Mouse (Mus musculus) adrenal gland (tissue): Measurements from ENCODE around the gene Adamtsl2.

Experiments
- intact Hi-C: fragments of 180-260 bp; cut with DNase I; formaldehyde crosslinking; loops from one replicate; pipeline ENCODE4 v1.15.1; 2025
- long read RNA-seq, 2 experiments: library from polyadenylated mRNA; unstranded; transcript quantifications; one replicate each; pipeline ENCODE4 v2.0.0; 2020; ENCODE audit warnings: borderline replicate concordance in 1 of 2; ENCODE audit not compliant: insufficient replicate concordance in 1 of 2

Gene Adamtsl2
- long read RNA-seq, experiment 1, partial matches to known transcripts: 1 of 3 reads
- long read RNA-seq, experiment 1, other reads (novel, unspliced or antisense): 0 of 3 reads
- long read RNA-seq, experiment 2, full-length matches to known transcripts: 2 of 4 reads
- long read RNA-seq, experiment 2, partial matches to known transcripts: 2 of 4 reads
- long read RNA-seq, experiment 2, other reads (novel, unspliced or antisense): 0 of 4 reads

DNA sequence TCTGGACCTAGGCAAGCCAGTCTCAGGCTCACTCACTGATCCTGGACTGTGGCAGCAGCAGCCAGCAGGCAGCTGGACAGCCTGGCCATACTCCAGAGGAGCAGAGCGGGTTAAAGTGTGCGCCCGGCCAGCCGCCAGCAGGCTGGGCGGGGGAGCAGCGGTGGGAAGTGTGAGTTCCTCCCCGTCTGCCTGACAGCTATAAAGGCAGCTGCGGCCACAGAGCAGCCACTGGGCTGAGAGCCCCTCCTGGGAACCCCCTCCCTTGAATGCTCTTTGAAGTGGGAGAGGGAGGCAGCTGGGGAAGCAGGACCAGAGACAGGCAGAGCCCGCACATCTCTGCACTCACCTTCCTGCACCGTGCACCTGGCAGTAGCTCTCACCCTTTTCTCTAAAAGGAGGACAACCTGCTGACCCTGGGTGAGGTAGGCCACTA, at the start of gene Adamtsl2:
Adamtsl2 (plus strand) TSS at position 228 of the 433 bp plus-strand sequence.
- intact Hi-C loops: no loop called here

DNA sequence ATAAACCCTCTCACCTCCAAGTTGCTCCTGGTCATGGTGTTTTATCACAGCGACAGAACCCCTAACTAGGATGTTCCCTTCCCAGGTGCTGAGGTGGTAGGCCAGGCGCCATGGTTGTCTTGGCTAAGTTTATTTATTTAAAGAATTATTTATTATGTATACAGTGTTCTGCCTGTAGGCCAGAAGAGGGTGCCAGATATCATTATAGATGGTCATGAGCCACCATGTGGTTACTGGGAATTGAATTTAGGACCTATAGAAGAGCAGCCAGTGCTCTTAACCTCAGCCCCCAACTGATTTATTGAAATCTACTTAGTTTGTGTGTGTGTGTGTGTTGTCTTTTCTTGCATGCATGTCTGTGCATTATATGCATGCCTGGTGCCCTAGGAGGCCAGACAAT, 46.8 kb upstream of the Adamtsl2 start:
- intact Hi-C loops: no loop called here

DNA sequence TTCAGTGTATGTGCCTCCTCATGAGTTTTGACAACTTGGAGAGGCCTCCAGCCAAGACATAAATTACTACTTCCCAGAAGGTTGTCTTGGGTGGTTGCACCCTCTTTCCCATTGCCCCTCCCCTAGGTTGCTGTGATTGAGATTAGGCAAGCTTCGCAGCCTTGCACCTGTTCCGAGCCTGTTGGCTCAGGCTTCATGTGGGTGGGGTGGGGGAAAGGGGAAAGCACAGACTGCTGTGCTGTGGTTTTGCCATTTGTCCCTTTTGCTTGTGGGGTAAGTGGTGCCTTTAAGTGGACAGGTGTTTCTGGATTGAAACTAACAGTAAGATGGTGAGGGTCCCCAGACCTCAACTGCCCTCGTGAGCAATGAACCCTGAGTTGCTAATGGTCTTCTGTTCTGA, 43.2 kb upstream of the Adamtsl2 start:
- intact Hi-C loops: loop anchor here (5.0 kb wide), 2 partner anchors 104 to 389 kb away; partner anchors contain the start of genes Stkld1 and Surf4

DNA sequence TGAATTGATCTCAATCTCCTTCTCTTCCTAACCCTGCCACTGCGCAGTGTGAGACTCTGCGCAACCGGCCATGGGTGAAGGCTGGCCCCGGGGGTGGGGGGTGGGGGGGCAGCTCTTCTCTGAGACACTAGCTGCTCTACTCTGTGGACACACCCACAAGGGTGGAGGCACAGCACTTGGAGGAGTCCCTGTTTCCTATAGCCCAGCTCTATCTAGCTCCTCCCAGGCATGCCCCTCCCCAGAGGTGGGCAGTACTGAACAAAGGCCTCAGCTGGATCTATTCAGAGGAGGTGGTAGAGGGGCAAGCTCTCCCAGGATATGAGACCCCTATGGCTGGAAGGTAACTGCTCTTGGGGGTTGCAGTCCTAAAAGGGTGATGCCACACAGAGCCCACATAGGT, 42.2 kb upstream of the Adamtsl2 start:
- intact Hi-C loops: loop anchor here (5.0 kb wide), 2 partner anchors 105 to 390 kb away; partner anchors contain the start of genes Stkld1 and Surf4

DNA sequence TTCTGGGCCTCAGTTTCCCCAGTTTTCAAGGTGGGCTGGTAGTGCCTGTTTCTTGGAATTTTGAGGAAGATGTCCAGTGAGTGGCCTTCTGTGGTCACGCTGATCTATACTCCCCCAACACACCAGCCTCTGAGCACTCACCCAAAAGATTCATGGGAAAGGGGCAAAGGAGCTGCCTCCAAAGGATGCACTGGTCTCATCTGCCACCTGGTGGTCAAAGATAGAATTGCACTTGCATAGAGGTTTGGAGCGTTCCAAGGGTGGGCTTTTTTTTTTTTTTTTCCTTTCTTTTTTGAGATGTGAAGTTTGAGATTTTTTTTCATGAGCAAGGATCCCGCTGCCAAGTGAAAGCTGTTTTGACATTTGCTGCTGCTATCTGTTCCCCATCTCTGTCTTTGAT, 40.6 kb upstream of the Adamtsl2 start:
- intact Hi-C loops: loop anchor here (1.0 to 5.0 kb wide), 4 partner anchors 22 to 391 kb away; partner anchors contain the start of genes Stkld1 and Surf4

DNA sequence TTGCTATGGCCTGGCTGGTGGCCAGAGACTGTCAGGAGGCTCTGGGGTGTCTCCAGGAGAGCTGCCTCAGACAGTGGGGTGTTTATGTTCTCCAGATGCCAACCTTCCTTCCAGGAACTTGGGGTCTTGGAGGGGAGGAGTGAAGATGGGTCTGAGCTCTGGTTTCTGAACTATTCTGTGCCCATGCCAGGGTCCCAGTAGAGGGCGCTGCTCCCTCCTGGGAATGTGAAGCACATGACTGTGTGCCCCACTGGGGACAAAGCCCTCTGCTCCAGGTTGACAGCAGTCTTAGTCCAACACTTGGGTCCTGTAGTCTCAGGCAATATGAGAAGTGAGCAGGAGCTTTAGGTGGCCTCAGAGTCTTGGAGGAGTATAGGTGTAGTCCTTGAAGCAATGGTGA, 39.9 kb upstream of the Adamtsl2 start:
- intact Hi-C loops: loop anchor here (2.0 to 5.0 kb wide), 3 partner anchors 22 to 392 kb away; partner anchors contain the start of genes Stkld1 and Surf4

DNA sequence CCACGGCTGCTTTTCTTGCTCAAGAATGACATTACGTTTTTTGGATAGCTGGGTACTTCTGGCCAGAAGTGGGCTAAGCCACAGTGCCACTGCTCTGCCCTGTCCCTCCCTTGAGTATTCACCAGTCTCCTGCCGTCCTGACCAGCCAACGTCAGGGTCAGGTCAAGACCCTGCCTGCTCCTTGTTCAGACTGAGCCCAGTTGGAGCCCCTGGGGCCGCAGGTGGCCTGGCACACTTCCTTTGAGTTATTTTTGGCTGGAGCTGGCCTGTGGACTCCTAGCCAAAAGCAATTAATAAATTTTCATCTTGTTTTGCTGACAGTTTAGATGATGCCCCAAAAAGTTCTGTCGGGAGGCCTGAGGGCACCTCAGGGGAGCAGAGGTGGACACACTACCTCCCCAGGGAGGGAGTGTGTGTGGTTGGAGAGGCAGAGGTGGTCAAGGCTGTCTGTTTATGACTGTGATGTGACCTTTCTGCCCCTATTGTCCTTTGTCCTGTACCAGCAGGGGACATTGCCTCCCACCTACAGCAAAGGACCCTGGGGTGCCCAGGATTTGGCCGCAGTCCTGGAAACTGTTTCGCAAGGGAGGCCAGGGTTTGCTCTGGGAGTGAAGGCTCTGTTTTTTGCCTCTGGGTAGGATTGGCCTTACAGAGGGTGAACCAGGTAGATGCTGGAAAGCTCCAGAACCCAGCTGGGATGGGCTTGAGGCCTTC, 36.9 kb upstream of the Adamtsl2 start:
- intact Hi-C loops: loop anchor here (5.0 kb wide), 1 partner anchor 85 kb away; no protein-coding TSS in a partner anchor

DNA sequence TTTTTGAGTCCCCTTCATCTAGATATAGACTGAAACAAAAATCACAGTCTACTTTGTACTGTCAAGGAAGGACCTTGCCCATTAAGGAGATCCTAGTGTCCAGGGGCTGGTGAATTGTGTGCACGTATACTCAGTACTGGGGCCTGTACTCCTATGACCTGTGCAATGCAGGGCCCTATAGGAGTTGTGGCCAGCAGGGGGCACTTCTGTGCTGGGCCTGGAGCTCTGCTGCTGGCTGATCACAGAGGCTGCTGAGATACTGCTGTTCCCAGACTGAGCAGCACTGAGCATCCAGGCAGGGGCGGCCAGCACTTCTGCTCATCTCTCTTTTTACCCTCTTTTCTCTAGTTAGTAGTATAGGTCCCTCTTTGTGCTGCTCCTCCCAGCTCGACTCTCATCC, 35.7 kb upstream of the Adamtsl2 start:
- intact Hi-C loops: loop anchor here (1.0 to 5.0 kb wide), 2 partner anchors 84 to 194 kb away; no protein-coding TSS in a partner anchor

DNA sequence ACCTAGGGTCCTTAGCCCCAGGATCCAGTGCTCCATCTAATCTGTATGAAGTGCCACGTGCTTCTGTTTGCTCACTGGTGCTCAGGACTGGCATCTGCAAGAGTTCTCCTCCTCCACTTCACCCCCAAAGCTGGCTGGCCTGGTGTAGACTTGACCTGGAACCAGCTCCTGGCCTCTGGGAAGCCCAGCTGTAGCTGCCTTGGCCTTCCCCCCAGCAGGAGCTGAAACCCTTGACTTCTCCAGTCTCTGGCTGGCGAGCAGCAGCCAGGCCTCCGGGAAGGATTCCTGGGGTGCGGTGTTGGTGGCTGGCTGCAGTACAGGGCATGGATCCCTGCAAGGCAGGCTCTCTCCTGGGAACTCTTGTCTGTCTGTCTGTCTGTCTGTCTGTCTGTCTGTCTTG, 35.0 kb upstream of the Adamtsl2 start:
- intact Hi-C loops: loop anchor here (5.0 kb wide), 1 partner anchor 83 kb away; no protein-coding TSS in a partner anchor

DNA sequence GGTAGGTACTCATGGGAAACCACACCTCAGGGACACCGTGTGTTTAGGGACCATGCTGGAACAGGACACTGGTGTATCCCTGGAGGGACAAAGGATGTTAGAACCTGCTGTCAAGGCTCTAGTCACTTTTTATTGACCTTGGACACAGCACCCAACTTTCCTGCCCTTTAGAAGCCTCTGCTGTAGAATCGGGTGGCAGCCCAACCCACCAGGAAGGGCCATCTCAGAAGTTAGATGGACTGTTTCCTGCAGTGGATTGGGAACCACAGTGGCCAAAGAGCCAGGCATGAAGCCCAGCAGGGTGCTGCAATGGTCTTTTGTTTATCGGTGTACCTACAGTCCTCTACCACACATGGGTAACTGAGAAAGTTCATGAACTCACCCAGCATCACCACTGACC, 34.5 kb upstream of the Adamtsl2 start:
- intact Hi-C loops: loop anchor here (5.0 kb wide), 1 partner anchor 83 kb away; no protein-coding TSS in a partner anchor

DNA sequence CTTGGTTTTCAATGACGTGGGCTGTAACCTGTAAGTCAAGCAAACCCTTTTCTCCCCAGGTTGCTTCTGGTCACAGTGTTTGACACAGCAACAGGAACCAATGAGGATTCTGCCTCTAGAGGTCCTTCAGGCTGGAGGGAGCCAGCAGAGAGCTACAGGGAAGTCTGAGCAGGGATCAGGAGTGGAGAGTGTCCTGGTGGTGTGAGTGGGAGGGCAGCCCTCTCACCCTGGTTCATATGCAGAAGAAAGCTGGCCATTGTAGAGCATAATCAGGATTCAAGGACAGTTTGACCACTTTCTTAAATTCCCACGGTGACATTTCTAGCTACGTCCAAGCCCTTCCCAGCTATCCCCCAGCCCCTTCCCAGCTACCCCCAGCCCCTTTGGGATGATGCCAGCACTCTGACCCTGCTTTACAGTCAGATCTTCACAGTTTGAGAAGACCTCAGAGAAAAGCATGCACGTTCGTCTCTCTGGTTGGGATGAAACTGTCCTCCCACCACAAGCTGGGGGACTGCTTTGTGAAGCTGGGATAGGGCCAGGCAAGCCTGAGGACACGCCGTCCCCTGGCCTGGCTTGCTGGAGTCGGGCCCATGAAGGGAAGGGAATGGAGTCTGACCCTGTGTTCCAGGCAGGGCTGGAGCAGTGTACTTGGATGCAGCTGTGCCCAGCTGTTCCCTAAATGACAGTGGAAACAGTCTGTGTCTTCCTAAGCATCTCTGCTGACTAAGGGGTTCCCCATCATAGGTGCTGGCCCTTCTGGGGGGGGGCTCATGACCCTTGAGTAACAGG, 33.0 kb upstream of the Adamtsl2 start:
- intact Hi-C loops: no loop called here

DNA sequence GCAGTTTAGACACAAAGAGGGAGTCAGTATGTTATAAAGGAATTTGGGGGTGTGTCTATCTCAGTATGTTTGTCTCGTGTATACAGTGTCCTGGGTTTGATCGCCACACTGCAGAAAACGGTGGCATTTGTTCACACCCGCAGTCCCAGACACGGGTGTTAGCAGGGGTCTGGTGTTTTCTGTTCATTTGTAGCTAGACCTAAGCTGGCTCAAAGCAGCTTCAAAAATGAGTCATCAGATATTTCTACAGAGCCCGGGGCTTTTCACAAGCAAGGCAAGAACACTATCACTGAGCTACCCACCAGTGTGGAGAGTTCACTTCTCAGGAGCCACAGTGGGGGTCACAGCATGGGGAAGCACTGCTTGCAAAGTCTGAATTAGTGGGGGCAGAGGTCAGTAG, 29.8 kb upstream of the Adamtsl2 start:
- intact Hi-C loops: no loop called here

DNA sequence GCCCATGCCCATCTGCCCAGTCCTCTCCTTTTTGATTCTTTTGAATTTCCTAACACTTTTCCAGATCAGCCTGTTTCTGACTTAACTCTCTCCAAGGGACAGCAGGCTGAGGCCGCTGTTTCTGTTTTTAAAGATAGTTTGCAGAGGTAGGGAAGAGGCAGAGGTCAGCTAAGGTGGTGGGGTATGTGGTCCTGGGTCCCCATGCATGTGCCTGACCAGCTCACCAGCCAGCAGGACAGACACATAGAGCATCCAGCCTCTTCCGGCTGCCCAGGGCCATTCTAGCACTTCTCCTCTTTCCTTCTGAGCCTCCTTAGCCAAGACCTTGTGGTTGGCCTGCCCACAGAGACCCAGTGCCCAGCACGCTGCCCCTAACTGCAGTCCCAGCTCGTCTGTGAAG, 20.9 kb upstream of the Adamtsl2 start:
- intact Hi-C loops: no loop called here

DNA sequence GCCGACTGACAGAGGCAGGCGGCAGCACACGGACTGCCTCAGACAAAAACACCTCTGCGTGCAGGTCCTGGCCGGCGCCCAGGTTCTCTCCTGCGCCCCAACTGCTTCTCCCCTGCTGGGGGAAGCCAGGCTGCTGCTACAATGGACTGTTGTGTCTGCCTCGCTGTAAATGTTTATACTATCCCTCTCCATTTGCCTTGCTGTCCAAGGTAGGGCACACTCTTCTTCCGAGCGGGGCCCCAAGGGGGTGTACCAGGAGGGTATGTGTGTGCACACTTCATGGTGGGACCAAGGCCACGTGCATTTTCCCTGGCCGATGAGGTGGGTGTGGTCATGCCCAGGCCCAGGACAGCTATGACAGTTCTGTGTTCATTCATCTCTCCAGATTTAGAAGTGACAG, 20.4 kb upstream of the Adamtsl2 start:
- intact Hi-C loops: no loop called here

DNA sequence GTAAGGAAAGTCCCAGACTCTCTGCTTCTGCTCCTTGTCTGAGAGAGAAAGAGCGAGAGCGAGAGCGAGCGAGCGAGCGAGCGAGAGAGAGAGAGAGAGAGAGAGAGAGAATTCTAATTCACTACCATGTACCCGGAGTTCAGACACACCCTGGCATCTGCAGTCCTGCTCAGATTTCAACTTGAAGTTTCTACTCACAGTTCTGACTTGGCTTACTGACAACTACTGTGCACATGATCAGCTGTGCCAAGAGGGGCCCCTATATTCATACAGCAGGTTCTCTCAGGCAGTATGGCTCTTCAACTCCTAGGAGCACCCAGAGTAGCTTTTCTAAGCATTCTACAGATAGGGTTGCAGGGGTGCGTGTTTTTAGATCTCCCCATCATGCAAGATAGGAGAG, 20.0 kb upstream of the Adamtsl2 start:
- intact Hi-C loops: no loop called here

DNA sequence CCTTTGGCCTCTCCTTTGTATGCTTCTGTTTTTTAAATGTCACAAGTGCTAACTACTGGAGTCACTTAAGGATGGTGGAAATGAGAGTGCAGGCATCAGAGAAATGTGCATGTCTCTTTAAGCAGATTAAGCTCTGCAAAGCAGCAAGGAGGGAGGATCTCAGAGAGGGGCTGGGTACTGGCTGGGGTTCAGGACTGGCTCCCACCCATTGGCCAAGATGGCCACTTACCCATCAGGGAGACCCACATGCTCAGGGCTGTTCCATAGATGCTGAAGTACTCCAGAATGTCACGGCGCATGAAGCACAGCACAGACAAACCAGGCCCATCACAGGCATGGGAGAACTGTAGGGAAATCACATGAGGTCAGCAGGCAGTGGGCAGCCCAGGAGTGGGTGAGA, 12.1 kb upstream of the Adamtsl2 start:
- intact Hi-C loops: no loop called here

DNA sequence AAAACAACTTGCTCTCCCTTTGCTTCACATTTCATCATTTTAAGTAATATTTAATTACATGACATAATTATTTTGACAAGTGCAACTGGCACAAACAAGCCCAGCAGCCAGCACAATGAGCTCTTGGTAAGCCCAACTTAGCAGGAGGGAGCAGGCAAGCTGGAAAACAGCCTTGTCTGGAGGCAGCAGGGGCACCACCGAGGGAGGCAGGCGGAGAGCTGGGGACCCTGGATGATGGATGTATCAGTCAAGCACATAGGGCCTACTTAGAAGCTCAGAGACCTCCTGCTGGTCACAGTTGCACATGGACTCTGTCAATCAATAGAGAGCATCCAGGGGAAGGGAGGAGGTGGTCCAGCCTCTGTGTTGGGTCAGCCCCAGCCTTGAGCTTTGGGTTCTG, 11.2 kb upstream of the Adamtsl2 start:
- intact Hi-C loops: no loop called here

DNA sequence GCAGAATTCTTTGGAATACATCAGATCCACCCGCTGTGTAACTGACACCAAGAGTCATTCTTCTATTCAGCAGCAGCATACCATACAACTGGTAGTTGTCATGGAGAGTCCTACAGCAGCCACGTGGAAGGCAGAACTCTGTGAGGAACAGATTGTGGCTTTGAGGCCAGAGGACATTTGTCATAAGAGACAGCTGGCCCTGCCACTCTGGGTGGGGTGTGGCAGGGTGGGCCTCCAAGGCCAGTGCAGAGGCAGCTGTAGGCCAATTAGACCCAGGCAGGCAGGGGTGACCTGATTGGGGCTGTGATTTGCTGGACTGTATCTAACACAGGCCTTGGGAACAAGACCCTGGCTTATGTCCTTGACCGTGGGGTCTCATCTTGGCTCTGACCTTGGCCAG, 9.5 kb upstream of the Adamtsl2 start:
- intact Hi-C loops: no loop called here

DNA sequence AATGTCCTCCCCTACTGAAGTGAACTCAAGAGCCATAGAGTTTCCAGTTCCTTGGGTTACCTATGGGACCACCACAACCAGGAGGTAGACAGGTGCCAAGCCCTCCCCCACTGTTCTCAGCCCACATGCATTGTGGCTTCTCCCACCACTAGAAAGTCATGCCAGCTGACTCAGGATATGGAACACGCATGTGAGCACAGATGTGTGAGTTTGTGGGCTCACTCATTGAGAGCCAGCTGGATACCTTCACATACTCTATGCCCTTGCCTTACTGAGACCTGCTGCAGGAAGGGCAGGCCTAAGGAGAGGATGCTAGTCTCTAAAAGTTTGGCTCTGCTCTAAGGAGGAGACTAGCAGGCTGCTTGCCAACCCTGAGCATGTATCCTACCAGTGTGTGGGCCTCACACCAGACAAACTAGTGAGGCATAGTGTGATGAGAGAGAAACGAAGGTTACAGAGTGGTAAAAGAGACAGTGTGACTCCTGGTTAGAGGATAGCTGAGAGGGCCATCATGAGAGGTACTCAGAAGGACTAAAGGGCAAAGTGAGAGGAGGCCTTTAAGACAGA, 8.8 kb upstream of the Adamtsl2 start:
- intact Hi-C loops: no loop called here

DNA sequence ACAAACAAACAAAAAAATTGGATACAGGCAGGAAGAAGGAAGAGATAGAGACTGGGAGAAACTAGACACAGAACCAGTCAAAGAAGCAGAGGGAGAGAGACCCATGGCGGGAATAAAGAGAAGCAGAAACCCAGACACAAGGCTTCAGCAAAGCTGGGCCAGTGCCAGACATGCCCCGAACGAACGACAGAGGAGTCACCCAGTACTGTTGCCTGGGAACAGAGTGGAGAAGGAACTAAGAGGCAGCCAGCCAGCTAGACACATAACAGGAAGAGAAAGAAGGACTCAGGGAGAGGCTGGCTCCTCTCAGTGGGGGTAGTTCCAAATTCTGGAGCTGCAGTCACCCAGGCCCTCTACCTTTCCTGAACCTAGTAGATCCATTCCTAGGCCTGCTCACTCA, 8.0 kb upstream of the Adamtsl2 start:
- intact Hi-C loops: no loop called here

DNA sequence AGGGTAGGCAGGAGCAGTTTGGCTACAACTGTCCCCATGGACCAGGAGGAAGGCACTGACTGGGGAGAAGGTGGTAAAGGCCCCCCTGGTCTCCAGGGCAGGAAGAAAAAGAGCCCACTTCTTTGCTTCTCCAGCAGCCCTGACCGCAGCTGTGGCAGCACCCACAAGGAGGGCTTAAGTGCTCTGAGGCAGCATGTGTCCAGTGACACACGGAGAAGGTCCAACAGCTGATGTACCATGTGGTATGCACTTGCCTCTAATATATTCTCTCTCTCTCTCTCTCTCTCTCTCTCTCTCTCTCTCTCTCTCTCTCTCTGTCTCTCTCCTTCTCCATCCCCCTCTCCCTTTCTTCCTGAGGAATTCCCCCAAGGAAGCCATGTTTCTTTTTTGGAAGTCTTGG, 7.2 kb upstream of the Adamtsl2 start, which contains the start of gene Mymk:
Mymk (minus strand) TSS at position 202 of the 400 bp plus-strand sequence.
- intact Hi-C loops: no loop called here
